Mouse (Mus musculus) kidney, embryonic 15.5 days (tissue): ENCODE results near the gene Matk. TPM values are rescaled to one million over a fixed set of nuclear protein-coding genes. Genes with fewer than 3 reads are reported as not detected.

Experiments
- ATAC-seq: fragments of 200-750 bp; cut with Nextera tagmentation; replicated peaks from 2 replicates; pipeline ENCODE4 v1.8.0; 2017; ENCODE audit warnings: moderate TSS enrichment; ENCODE audit not compliant: low FRiP score
- H3K27ac ChIP-seq: fragments of 300-500 bp; sonication (generic); 2 replicates; pipeline ENCODE4 v1.5.1; 2015; ENCODE audit warnings: mild to moderate bottlenecking, inconsistent platforms
- H3K27me3 ChIP-seq: fragments of 300-500 bp; sonication (generic); 2 replicates; pipeline ENCODE4 v1.6.1; 2015; ENCODE audit warnings: inconsistent platforms
- H3K36me3 ChIP-seq: fragments of 300-500 bp; sonication (generic); 2 replicates; pipeline ENCODE4 v1.6.1; 2015; ENCODE audit warnings: inconsistent platforms
- H3K4me1 ChIP-seq: fragments of 300-500 bp; sonication (generic); 2 replicates; pipeline ENCODE4 v1.6.1; 2015; ENCODE audit warnings: inconsistent platforms
- H3K4me2 ChIP-seq: fragments of 300-500 bp; sonication (generic); 2 replicates; pipeline ENCODE4 v1.6.1; 2015; ENCODE audit warnings: moderate library complexity, mild to moderate bottlenecking, inconsistent platforms
- H3K4me3 ChIP-seq: fragments of 300-500 bp; sonication (generic); replicated peaks from 2 replicates; pipeline ENCODE4 v1.5.1; 2015; ENCODE audit warnings: mild to moderate bottlenecking, inconsistent platforms
- H3K9ac ChIP-seq: fragments of 300-500 bp; sonication (generic); 2 replicates; pipeline ENCODE4 v1.6.1; 2015; ENCODE audit warnings: mild to moderate bottlenecking, inconsistent platforms
- H3K9me3 ChIP-seq: fragments of 300-500 bp; sonication (generic); replicated peaks from 2 replicates; pipeline ENCODE4 v1.6.1; 2016; ENCODE audit warnings: inconsistent platforms
- WGBS: fragments of 180-500 bp; shearing (Covaris S2); methylation state at CpG from one replicate; pipeline ENCODE4 v1.1.7; 2015; ENCODE audit warnings: mixed read lengths; 5-methylcytosine and 5-hydroxymethylcytosine counted together
- polyA plus RNA-seq: library from polyadenylated mRNA; unstranded; fragments of >200 nt; fragmentation: Nextera tagmentation; extraction: Ambion mirVana; gene quantifications from 2 replicates; pipeline ENCODE4 v1.2.1, GENCODE M21; 2015

Gene Matk
- polyA plus RNA-seq, 1 experiment from 2014 or later, result 6.8 TPM

- Histone ChIP-seq H3K36me3 (no peaks in the 10 kb centered on the region), H3K9me3 (no peaks in the 10 kb centered on the region), H3K27ac (no peak within 1 kb of the TSS), H3K4me3 (peak within 1 kb of the TSS; percentile 24), H3K4me1 (peaks cover 28% of the 10 kb centered on the region), H3K27me3 (peaks cover 47% of the 10 kb centered on the region), H3K4me2 (peak within 1 kb of the TSS; percentile 49), H3K9ac (no peak within 1 kb of the TSS)
- WGBS, result 10% methylated on average over 27 of the region's 27 CpGs
- no peak for ATAC-seq
Measured at GRCm38 (mm10) chr10:81230438-81231332, 22.1 kb upstream of the Matk start, which contains the start of gene Atcay. TSS of gene Atcay (minus strand) at chr10:81230833.

GRCm38 (mm10) chr10:81231436-81231835, 21.3 kb upstream of the Matk start:
- H3K36me3 ChIP-seq, result no peaks in the 10 kb centered on the region
- no peak overlapping the region for H3K4me2 ChIP-seq
- H3K9ac ChIP-seq, result no peak overlapping the region
- no peaks in the 10 kb centered on the region for H3K9me3 ChIP-seq
- 50% methylated on average over 7 of the region's 7 CpGs for WGBS
- H3K27ac ChIP-seq, result no peak overlapping the region
- H3K27me3 ChIP-seq, result peaks cover 47% of the 10 kb centered on the region
- peaks cover 28% of the 10 kb centered on the region for H3K4me1 ChIP-seq
- no peak for ATAC-seq
- H3K4me3 ChIP-seq, result no peak overlapping the region

- ATAC-seq, result peak; percentile 85
- peaks cover 50% of the 10 kb centered on the region for H3K27me3 ChIP-seq
Measured at GRCm38 (mm10) chr10:81232580-81233225, 20.0 kb upstream of the Matk start, which contains the start of gene Zfr2. TSS of gene Zfr2 (plus strand) at chr10:81233155.

GRCm38 (mm10) chr10:81233226-81233585, 19.5 kb upstream of the Matk start:
- H3K9ac ChIP-seq, result peak overlapping the region; percentile 62
- peaks cover 35% of the 10 kb centered on the region for H3K4me1 ChIP-seq
- peak overlapping the region; percentile 64 for H3K4me2 ChIP-seq
- H3K4me3 ChIP-seq, result peak overlapping the region; percentile 71
- H3K27ac ChIP-seq, result peak overlapping the region; percentile 49; the same call in 1 of the 2 replicates
- peaks cover 48% of the 10 kb centered on the region for H3K27me3 ChIP-seq
- ATAC-seq, result peak; percentile 68
- whole genome bisulfite sequencing, result 2% methylated on average over 27 of the region's 28 CpGs
- H3K9me3 ChIP-seq, result no peaks in the 10 kb centered on the region
- no peaks in the 10 kb centered on the region for H3K36me3 ChIP-seq

More at GRCm38 (mm10) chr10:81232580-81233225, 20.0 kb upstream of the Matk start, which contains the start of gene Zfr2:
- H3K4me1 ChIP-seq, result peaks cover 33% of the 10 kb centered on the region
- H3K9ac ChIP-seq, result peak within 1 kb of the TSS; percentile 62
- H3K4me3 ChIP-seq, result peak within 1 kb of the TSS; percentile 71
- WGBS, result 7% methylated on average over 29 of the region's 29 CpGs
- H3K4me2 ChIP-seq, result peak within 1 kb of the TSS; percentile 64
- peak within 1 kb of the TSS; percentile 49; the same call in 1 of the 2 replicates for H3K27ac ChIP-seq
- no peaks in the 10 kb centered on the region for H3K36me3 ChIP-seq
- no peaks in the 10 kb centered on the region for H3K9me3 ChIP-seq

- no peaks in the 10 kb centered on the region for H3K9me3 ChIP-seq
- H3K27ac ChIP-seq, result no peak overlapping the region
- no peak overlapping the region for H3K4me2 ChIP-seq
- H3K9ac ChIP-seq, result no peak overlapping the region
- ATAC-seq, result no peak
- WGBS, result 73% methylated on average over 6 of the region's 6 CpGs
- H3K27me3 ChIP-seq, result peaks cover 45% of the 10 kb centered on the region
- H3K4me3 ChIP-seq, result no peak overlapping the region
- no peaks in the 10 kb centered on the region for H3K36me3 ChIP-seq
- H3K4me1 ChIP-seq, result peaks cover 35% of the 10 kb centered on the region
Measured at GRCm38 (mm10) chr10:81234206-81234605, 18.5 kb upstream of the Matk start.

GRCm38 (mm10) chr10:81236471-81237268, 16.1 kb upstream of the Matk start:
- Histone ChIP-seq H3K36me3 (no peaks in the 10 kb centered on the region), H3K4me1 (peaks cover 32% of the 10 kb centered on the region), H3K9ac (no peak overlapping the region), H3K27me3 (peaks cover 45% of the 10 kb centered on the region), H3K4me3 (no peak overlapping the region), H3K9me3 (no peaks in the 10 kb centered on the region), H3K27ac (no peak overlapping the region), H3K4me2 (no peak overlapping the region)
- no peak for ATAC-seq
- 88% methylated on average over 12 of the region's 12 CpGs for WGBS

GRCm38 (mm10) chr10:81238618-81239017, 14.1 kb upstream of the Matk start:
- 80% methylated on average over 2 of the region's 2 CpGs for WGBS
- Histone ChIP-seq H3K9ac (no peak overlapping the region), H3K9me3 (no peaks in the 10 kb centered on the region), H3K4me2 (no peak overlapping the region), H3K4me1 (peaks cover 21% of the 10 kb centered on the region), H3K27ac (no peak overlapping the region), H3K4me3 (no peak overlapping the region), H3K36me3 (no peaks in the 10 kb centered on the region), H3K27me3 (peaks cover 45% of the 10 kb centered on the region)
- no peak for ATAC-seq

GRCm38 (mm10) chr10:81240876-81241275, 11.9 kb upstream of the Matk start:
- no peaks in the 10 kb centered on the region for H3K36me3 ChIP-seq
- no peaks in the 10 kb centered on the region for H3K9me3 ChIP-seq
- H3K27me3 ChIP-seq, result peaks cover 53% of the 10 kb centered on the region
- no peak overlapping the region for H3K4me2 ChIP-seq
- H3K4me3 ChIP-seq, result no peak overlapping the region
- H3K4me1 ChIP-seq, result peaks cover 25% of the 10 kb centered on the region
- H3K27ac ChIP-seq, result no peak overlapping the region
- 27% methylated on average over 13 of the region's 13 CpGs for WGBS
- H3K9ac ChIP-seq, result no peak overlapping the region
- ATAC-seq, result no peak

- Histone ChIP-seq H3K4me3 (no peak overlapping the region), H3K4me2 (no peak overlapping the region), H3K9me3 (no peaks in the 10 kb centered on the region), H3K4me1 (peaks cover 25% of the 10 kb centered on the region), H3K27me3 (peaks cover 53% of the 10 kb centered on the region), H3K36me3 (no peaks in the 10 kb centered on the region), H3K27ac (no peak overlapping the region), H3K9ac (no peak overlapping the region)
- 89% methylated on average over 16 of the region's 16 CpGs for WGBS
- no peak for ATAC-seq
Measured at GRCm38 (mm10) chr10:81242021-81242420, 10.7 kb upstream of the Matk start.

GRCm38 (mm10) chr10:81244146-81244545, 8.6 kb upstream of the Matk start:
- Histone ChIP-seq H3K9me3 (no peaks in the 10 kb centered on the region), H3K27ac (no peak overlapping the region), H3K4me1 (peaks cover 18% of the 10 kb centered on the region), H3K4me2 (peak overlapping the region; percentile 7; the same call in 1 of the 2 replicates), H3K36me3 (no peaks in the 10 kb centered on the region), H3K4me3 (no peak overlapping the region), H3K27me3 (peaks cover 41% of the 10 kb centered on the region), H3K9ac (no peak overlapping the region)
- ATAC-seq, result no peak
- 72% methylated on average over 4 of the region's 4 CpGs for WGBS

- ATAC-seq, result peak; percentile 41; the same call in 1 of the 2 replicates
- H3K27me3 ChIP-seq, result peaks cover 36% of the 10 kb centered on the region
- no peaks in the 10 kb centered on the region for H3K36me3 ChIP-seq
- H3K4me3 ChIP-seq, result no peak overlapping the region
- H3K9me3 ChIP-seq, result no peaks in the 10 kb centered on the region
- 8% methylated on average over 17 of the region's 17 CpGs for WGBS
- H3K4me2 ChIP-seq, result peak overlapping the region; percentile 7; the same call in 1 of the 2 replicates
- no peak overlapping the region for H3K9ac ChIP-seq
- H3K4me1 ChIP-seq, result peaks cover 14% of the 10 kb centered on the region
- H3K27ac ChIP-seq, result no peak overlapping the region
Measured at GRCm38 (mm10) chr10:81244595-81244994, 8.1 kb upstream of the Matk start.
